Mouse (Mus musculus) thymus, adult 2 months (tissue): ENCODE results near the gene Slc9a3r2.

Experiments used
- CTCF ChIP-seq: fragments of 200-500 bp; IDR thresholded peaks from 2 replicates; pipeline ENCODE4 v1.5.1; 2012; ENCODE audit warnings: mild to moderate bottlenecking, control low read depth, low read length, moderate library complexity, borderline replicate concordance; ENCODE audit not compliant: control insufficient read depth, poor library complexity, insufficient read depth; ENCODE audit errors: extremely low read depth
- POLR2A ChIP-seq: fragments of 200-500 bp; IDR thresholded peaks from 2 replicates; pipeline ENCODE4 v1.6.1; 2012; ENCODE audit warnings: mild to moderate bottlenecking, low read length, control low read depth, moderate library complexity; ENCODE audit not compliant: control insufficient read depth, poor library complexity, insufficient read depth; ENCODE audit errors: extremely low read depth

DNA sequence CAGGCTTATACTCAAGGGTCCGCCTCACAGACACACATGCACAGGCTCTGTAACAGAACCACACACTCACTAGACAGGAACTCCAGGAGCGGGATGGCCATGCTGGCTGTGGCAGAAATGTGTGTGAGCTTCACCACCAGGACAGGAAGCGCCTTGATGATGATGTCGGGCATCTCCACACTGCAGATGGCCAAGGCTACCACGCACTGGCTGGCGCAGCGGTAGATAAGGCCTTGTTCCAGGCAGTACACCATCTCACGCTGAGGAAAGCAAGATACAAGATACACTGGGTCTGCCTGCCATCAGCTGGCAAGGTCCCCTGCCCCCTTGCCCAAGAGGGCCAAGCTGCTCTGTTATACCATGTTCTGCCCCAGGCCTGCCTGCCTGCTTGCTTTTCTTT lies 41.3 kb downstream of the Slc9a3r2 start:
- TF ChIP-seq CTCF, result no peak
- TF ChIP-seq POLR2A, result no peak
